Mouse (Mus musculus) brain, embryonic 14.5 days (tissue): Measurements from ENCODE around the gene Cga.

Experiments
- CTCF ChIP-seq: fragments of 200-500 bp; IDR thresholded peaks from 2 replicates; pipeline ENCODE4 v1.5.1; 2012; ENCODE audit warnings: inconsistent platforms, mild to moderate bottlenecking, moderate library complexity, borderline replicate concordance; ENCODE audit not compliant: insufficient read depth, insufficient read length; ENCODE audit errors: extremely low read depth
- POLR2A ChIP-seq: fragments of 200-500 bp; IDR thresholded peaks from 2 replicates; pipeline ENCODE4 v1.6.1; 2012; ENCODE audit warnings: mild to moderate bottlenecking, inconsistent platforms, borderline replicate concordance; ENCODE audit not compliant: poor library complexity, insufficient read depth, insufficient read length, severe bottlenecking; ENCODE audit errors: extremely low read depth

DNA sequence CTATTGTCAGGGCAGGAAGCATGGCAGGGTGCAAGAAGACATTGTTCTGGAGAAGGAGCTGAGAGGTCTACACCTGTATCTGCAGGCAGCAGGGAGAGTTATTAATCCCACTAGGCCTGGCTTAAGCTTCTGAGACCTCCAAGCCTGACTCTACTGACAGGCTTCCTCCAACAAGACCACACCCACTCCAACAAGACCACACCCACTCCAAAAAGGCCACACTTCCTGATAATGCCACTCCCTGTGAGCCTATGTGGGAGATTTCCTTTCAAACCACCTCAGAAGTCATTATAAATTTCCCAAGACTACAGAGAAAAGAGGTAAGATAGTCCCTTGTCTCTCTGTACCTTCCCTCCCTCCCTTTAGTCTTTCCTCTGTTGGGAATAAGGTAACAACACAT lies 53.6 kb downstream of the Cga start:
- TF ChIP-seq CTCF (no peak), POLR2A (no peak)
